Mouse (Mus musculus): ENCODE measurements around the gene Fam198b. TPM values are rescaled to one million over a fixed set of nuclear protein-coding genes. Genes with fewer than 3 reads are reported as not detected.

The Fam198b gene
- polyA plus RNA-seq, 1 experiment from 2014 or later: 9.3 TPM

DNA sequence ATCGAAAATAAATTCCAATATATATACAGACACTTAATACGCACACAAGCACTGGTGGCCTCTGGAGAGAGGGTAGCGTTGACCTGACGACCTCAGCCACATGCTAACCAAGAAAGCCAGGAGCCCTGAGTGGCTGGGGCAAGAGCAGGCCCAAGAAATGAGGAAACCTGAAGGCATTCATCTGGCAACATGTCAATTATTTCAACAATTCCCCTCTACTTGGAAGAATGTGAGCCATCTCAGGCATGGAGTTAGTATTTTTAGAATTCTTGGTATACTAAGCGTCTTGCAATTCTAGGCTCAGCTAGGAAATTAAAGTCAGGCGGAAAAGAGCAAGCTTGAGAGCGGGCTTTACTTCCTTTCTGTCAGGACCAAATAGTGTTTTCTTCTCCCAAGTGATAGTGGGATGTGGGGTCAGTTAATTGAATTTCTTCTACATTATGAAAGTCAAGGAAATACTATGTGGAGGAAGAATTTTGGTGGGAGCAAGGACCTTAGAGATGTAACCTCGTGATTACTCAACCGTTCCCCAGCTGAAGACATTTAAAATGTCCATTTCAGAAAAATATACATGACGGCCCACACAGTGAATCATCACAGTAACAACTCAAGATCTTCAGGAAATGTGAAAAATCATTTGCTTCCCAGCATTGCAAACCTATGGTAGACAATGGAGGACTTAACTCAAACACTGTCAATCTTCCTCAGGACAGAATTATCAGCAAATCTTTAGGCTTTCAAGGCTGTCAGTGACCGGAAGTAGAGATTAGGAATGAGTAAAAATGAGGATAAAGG, 93.5 kb downstream of the Fam198b start:
- Histone ChIP-seq H3K27me3 (replicated peaks; ENCODE audit: control insufficient read depth, insufficient read depth, low read length) (no peaks in the 10 kb centered on the region), H3K9me3 (ENCODE audit: control insufficient read depth, low read length) (no peaks in the 10 kb centered on the region), H3K4me3 (ENCODE audit: low read length) (no peak overlapping the region), H3K4me1 (ENCODE audit: control insufficient read depth, insufficient read depth, low read length) (peaks cover 8% of the 10 kb centered on the region; the same call in 1 of the 2 replicates), H3K9ac (ENCODE audit: low read depth, low read length) (no peak overlapping the region), H3K4me2 (ENCODE audit: low read depth, low read length) (no peak overlapping the region), H3K27ac (ENCODE audit: low read length) (no peak overlapping the region), H3K36me3 (ENCODE audit: control insufficient read depth, insufficient read depth, low read length) (no peaks in the 10 kb centered on the region)
- WGBS: 60% methylated on average over 11 of the region's 11 CpGs
- ATAC-seq: peak; percentile 33; the same call in 1 of the 2 replicates

DNA sequence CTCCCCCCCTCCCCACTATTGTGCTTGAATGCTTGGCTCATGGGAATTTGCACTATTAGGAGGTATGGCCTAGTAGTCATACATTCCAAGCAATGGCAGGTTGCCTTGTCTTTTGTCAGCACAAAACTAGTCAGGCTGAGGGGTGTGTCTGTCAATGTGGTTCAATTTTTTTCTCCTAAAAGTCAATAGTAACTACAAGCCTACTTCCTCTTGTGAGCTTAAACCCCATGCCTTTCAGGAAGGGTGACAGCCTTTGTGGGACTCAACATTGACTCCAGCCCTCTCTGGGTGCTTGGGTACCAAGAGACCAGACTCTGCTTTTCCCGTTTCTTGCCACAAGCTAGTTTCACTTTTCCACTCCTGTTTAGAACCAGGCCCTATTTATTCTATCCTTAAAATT, 96.4 kb downstream of the Fam198b start:
- Histone ChIP-seq H3K4me3 (ENCODE audit: low read length) (no peak overlapping the region), H3K36me3 (ENCODE audit: control insufficient read depth, insufficient read depth, low read length) (no peaks in the 10 kb centered on the region), H3K9me3 (ENCODE audit: control insufficient read depth, low read length) (no peaks in the 10 kb centered on the region), H3K27ac (ENCODE audit: low read length) (no peak overlapping the region), H3K4me1 (ENCODE audit: control insufficient read depth, insufficient read depth, low read length) (peaks cover 4% of the 10 kb centered on the region; the same call in 1 of the 2 replicates), H3K9ac (ENCODE audit: low read depth, low read length) (no peak overlapping the region), H3K27me3 (replicated peaks; ENCODE audit: control insufficient read depth, insufficient read depth, low read length) (no peaks in the 10 kb centered on the region), H3K4me2 (ENCODE audit: low read depth, low read length) (no peak overlapping the region)
- ATAC-seq: no peak
- 91% methylated on average over 1 of the region's 1 CpGs for WGBS

DNA sequence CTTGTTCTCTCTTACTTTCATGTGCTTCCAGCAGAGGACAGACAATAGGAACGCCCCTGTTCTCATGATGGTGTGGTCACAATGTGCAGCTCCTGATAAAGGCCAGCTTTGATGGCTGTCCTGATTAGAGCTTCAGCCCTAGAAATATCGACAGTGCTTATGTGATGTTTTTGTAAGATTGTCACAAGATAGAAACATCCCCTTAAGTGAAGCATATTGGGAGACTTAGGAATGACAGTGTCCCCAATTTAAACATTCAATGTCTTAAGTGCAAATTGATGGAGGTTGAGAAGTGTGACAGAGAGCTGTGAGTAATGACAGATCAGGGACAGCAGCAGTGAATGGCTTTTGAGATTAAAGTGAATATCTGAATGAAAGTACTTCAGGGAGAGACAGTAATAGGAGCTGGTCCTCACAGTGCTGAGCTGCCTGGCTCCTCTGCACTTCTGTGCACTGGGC, 99.7 kb downstream of the Fam198b start:
- Histone ChIP-seq H3K4me1 (ENCODE audit: control insufficient read depth, insufficient read depth, low read length) (no peaks in the 10 kb centered on the region), H3K9ac (ENCODE audit: low read depth, low read length) (no peak overlapping the region), H3K4me2 (ENCODE audit: low read depth, low read length) (no peak overlapping the region), H3K27me3 (replicated peaks; ENCODE audit: control insufficient read depth, insufficient read depth, low read length) (no peaks in the 10 kb centered on the region), H3K27ac (ENCODE audit: low read length) (no peak overlapping the region), H3K9me3 (ENCODE audit: control insufficient read depth, low read length) (no peaks in the 10 kb centered on the region), H3K36me3 (ENCODE audit: control insufficient read depth, insufficient read depth, low read length) (no peaks in the 10 kb centered on the region), H3K4me3 (ENCODE audit: low read length) (no peak overlapping the region)
- 68% methylated on average over 2 of the region's 2 CpGs for WGBS
- ATAC-seq: no peak

DNA sequence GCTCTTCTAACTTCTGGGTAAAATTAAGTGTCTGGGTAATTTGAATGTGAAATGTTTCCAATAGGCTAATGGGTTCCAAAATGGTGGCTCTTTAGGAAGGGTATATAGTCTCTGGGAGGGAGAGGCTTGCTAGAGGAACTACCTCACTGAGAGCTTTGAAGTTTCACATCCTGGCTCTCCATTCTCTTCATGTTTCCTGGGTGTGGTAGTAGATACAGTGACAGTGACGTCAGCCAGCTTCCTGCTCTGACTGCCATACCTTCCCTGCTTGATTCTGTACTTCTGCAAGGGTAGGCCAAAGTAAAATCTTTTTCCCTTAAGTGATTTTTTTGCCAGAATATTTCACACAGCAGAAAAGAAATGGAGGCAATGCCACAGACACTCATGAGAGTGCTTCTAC, 100.2 kb downstream of the Fam198b start:
- Histone ChIP-seq H3K4me3 (ENCODE audit: low read length) (no peak overlapping the region), H3K4me1 (ENCODE audit: control insufficient read depth, insufficient read depth, low read length) (no peaks in the 10 kb centered on the region), H3K4me2 (ENCODE audit: low read depth, low read length) (no peak overlapping the region), H3K27me3 (replicated peaks; ENCODE audit: control insufficient read depth, insufficient read depth, low read length) (no peaks in the 10 kb centered on the region), H3K9ac (ENCODE audit: low read depth, low read length) (no peak overlapping the region), H3K36me3 (ENCODE audit: control insufficient read depth, insufficient read depth, low read length) (no peaks in the 10 kb centered on the region), H3K9me3 (ENCODE audit: control insufficient read depth, low read length) (no peaks in the 10 kb centered on the region), H3K27ac (ENCODE audit: low read length) (no peak overlapping the region)
- WGBS: 52% methylated on average over 1 of the region's 1 CpGs
- ATAC-seq: no peak

DNA sequence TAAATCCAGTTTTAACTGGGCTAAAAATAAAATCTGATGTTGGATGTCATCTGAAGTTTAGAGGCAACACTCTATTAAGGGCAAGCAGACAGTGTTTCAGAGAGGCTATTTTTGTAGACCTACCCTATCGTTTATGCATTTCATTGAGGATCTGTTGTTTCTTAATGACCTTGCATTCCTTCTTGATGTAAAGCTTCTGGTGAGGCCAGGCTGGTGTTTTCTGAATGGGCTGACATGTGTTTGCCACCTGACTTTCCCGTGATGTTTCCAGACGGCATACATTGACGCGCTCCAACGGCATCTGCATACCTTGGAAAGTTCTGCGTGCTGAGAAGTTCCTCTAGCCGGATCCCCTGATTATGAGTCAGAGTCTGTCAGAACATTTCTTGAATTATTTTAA, 104.9 kb downstream of the Fam198b start:
- H3K27me3 ChIP-seq (replicated peaks; ENCODE audit: control insufficient read depth, insufficient read depth, low read length): no peaks in the 10 kb centered on the region
- no peak overlapping the region for H3K27ac ChIP-seq (ENCODE audit: low read length)
- no peak overlapping the region for H3K4me3 ChIP-seq (ENCODE audit: low read length)
- 0 out of 2 replicates have a peak, but pooled peaks cover under 1% of the 10 kb centered on the region for H3K4me1 ChIP-seq (ENCODE audit: control insufficient read depth, insufficient read depth, low read length)
- WGBS: 56% methylated on average over 8 of the region's 8 CpGs
- no peaks in the 10 kb centered on the region for H3K9me3 ChIP-seq (ENCODE audit: control insufficient read depth, low read length)
- ATAC-seq: no peak
- H3K4me2 ChIP-seq (ENCODE audit: low read depth, low read length): no peak overlapping the region
- no peak overlapping the region for H3K9ac ChIP-seq (ENCODE audit: low read depth, low read length)
- no peaks in the 10 kb centered on the region for H3K36me3 ChIP-seq (ENCODE audit: control insufficient read depth, insufficient read depth, low read length)

DNA sequence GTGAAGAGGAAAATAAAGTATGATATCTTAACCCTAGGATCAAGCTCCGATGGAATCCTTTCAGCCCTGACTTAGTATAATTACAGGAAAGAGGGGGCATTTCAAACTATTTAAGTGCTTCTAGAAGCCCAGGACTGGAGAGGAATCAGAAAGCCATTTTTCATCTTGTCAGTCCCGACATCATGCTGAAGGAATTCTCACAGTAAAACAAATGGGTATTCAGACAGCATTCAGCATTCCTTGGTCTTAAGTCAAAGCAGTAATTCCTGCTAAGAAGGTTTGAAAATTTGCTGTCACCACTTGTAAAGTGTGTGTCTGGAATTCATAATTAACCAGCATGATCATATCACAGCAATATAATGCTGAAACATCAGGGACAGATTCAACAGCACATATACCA, 105.6 kb downstream of the Fam198b start:
- H3K27me3 ChIP-seq (replicated peaks; ENCODE audit: control insufficient read depth, insufficient read depth, low read length): no peaks in the 10 kb centered on the region
- no peak overlapping the region for H3K4me3 ChIP-seq (ENCODE audit: low read length)
- no peaks in the 10 kb centered on the region for H3K9me3 ChIP-seq (ENCODE audit: control insufficient read depth, low read length)
- no peak overlapping the region for H3K27ac ChIP-seq (ENCODE audit: low read length)
- H3K9ac ChIP-seq (ENCODE audit: low read depth, low read length): no peak overlapping the region
- ATAC-seq: no peak
- 0 out of 2 replicates have a peak, but pooled peaks cover 2% of the 10 kb centered on the region for H3K4me1 ChIP-seq (ENCODE audit: control insufficient read depth, insufficient read depth, low read length)
- 42% methylated on average over 2 of the region's 2 CpGs for WGBS
- no peak overlapping the region for H3K4me2 ChIP-seq (ENCODE audit: low read depth, low read length)
- no peaks in the 10 kb centered on the region for H3K36me3 ChIP-seq (ENCODE audit: control insufficient read depth, insufficient read depth, low read length)

DNA sequence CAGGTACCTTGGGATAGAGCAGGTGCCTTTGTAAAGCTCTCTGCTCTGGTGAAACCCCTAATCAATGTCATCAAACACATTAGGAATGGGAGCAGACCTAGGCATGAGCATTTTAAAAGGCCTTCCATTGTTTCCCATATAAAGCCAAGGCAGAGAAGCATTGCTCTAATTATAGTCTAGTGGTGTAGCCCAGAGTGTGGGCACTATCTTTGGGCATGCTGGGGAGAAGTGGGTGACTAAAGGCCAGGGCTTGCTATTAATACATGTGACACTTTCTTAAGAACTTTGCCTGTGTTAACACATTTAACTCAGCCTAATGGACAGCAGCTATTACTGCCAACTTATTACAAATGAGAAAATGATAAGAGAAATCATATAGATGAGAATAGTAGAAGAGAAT, 106.1 kb downstream of the Fam198b start:
- H3K36me3 ChIP-seq (ENCODE audit: control insufficient read depth, insufficient read depth, low read length): no peaks in the 10 kb centered on the region
- H3K9me3 ChIP-seq (ENCODE audit: control insufficient read depth, low read length): no peaks in the 10 kb centered on the region
- ATAC-seq: no peak
- no peak overlapping the region for H3K27ac ChIP-seq (ENCODE audit: low read length)
- H3K4me2 ChIP-seq (ENCODE audit: low read depth, low read length): no peak overlapping the region
- H3K4me3 ChIP-seq (ENCODE audit: low read length): no peak overlapping the region
- 0 out of 2 replicates have a peak, but pooled peaks cover 2% of the 10 kb centered on the region for H3K4me1 ChIP-seq (ENCODE audit: control insufficient read depth, insufficient read depth, low read length)
- H3K27me3 ChIP-seq (replicated peaks; ENCODE audit: control insufficient read depth, insufficient read depth, low read length): no peaks in the 10 kb centered on the region
- H3K9ac ChIP-seq (ENCODE audit: low read depth, low read length): no peak overlapping the region

DNA sequence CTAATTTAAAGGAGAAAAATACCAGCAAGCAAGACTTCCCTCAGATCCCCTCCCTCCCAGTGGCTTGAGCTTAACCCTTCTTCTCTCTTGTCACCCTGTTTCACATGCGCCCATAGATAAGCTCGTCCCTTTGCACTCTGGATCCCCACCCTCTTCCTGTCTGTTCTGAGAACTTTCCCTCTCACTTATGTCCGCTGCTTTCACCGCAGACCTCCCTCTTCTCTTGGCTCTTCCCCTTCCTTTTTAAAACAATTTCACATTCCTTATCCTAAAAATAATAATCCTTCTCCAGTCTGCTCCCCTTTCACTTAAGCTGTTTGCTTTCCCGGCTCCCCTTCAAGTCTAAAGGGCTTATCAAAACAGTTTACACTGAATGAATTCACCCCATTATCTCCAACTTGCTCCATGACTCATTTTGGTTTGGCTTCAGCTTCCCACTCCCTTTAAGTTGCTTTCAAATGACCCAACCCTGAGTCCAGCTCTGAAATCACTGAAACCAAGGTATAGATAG, 109.8 kb downstream of the Fam198b start:
- no peak overlapping the region for H3K4me3 ChIP-seq (ENCODE audit: low read length)
- 0 out of 2 replicates have a peak, but pooled peaks cover 2% of the 10 kb centered on the region for H3K4me1 ChIP-seq (ENCODE audit: control insufficient read depth, insufficient read depth, low read length)
- 41% methylated on average over 5 of the region's 5 CpGs for WGBS
- no peaks in the 10 kb centered on the region for H3K36me3 ChIP-seq (ENCODE audit: control insufficient read depth, insufficient read depth, low read length)
- H3K9me3 ChIP-seq (ENCODE audit: control insufficient read depth, low read length): no peaks in the 10 kb centered on the region
- H3K27ac ChIP-seq (ENCODE audit: low read length): 0 out of 2 replicates have a peak overlapping the region, but pooled peaks have one; percentile 6
- no peaks in the 10 kb centered on the region for H3K27me3 ChIP-seq (replicated peaks; ENCODE audit: control insufficient read depth, insufficient read depth, low read length)
- H3K9ac ChIP-seq (ENCODE audit: low read depth, low read length): no peak overlapping the region
- peak; percentile 68 for ATAC-seq
- no peak overlapping the region for H3K4me2 ChIP-seq (ENCODE audit: low read depth, low read length)

DNA sequence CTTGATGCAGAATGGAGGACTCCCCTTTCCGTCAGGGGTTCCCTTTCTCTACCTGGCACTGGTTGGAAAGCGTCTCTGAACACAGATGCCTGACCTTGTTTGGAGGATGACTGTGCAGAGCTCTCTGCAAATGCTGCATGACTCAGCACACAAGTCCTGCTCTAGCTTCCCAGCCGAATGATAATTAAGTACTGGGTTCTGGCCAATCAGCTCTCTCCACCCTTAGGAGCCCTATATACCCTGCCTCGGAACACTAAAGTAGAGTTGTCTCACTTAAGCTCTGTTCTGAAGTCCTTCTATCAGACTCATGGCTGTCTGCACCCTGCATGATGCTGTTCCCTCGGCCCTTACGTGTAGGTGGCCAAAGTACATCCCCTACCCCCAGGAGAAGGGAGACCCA, 111.4 kb downstream of the Fam198b start:
- H3K27me3 ChIP-seq (replicated peaks; ENCODE audit: control insufficient read depth, insufficient read depth, low read length): no peaks in the 10 kb centered on the region
- 76% methylated on average over 6 of the region's 6 CpGs for WGBS
- no peaks in the 10 kb centered on the region for H3K36me3 ChIP-seq (ENCODE audit: control insufficient read depth, insufficient read depth, low read length)
- no peaks in the 10 kb centered on the region for H3K9me3 ChIP-seq (ENCODE audit: control insufficient read depth, low read length)
- no peak overlapping the region for H3K4me2 ChIP-seq (ENCODE audit: low read depth, low read length)
- H3K4me1 ChIP-seq (ENCODE audit: control insufficient read depth, insufficient read depth, low read length): 0 out of 2 replicates have a peak, but pooled peaks cover 2% of the 10 kb centered on the region
- no peak overlapping the region for H3K9ac ChIP-seq (ENCODE audit: low read depth, low read length)
- no peak overlapping the region for H3K27ac ChIP-seq (ENCODE audit: low read length)
- ATAC-seq: peak; percentile 73
- no peak overlapping the region for H3K4me3 ChIP-seq (ENCODE audit: low read length)

All from intestine, embryonic 16.5 days (tissue).